Mouse (Mus musculus) embryonic fibroblast, embryonic 13.5 days (primary cell): ENCODE measurements around the gene Ndufs8.

Source experiments
- CTCF ChIP-seq: IDR thresholded peaks from 2 replicates; pipeline ENCODE4 v1.5.1; 2011; ENCODE audit warnings: mild to moderate bottlenecking, control low read depth, low read length, moderate library complexity, borderline replicate concordance; ENCODE audit not compliant: insufficient read depth
- POLR2A ChIP-seq: IDR thresholded peaks from 2 replicates; pipeline ENCODE4 v1.6.1; 2011; ENCODE audit warnings: low read depth, mild to moderate bottlenecking, control low read depth, low read length, moderate library complexity

DNA sequence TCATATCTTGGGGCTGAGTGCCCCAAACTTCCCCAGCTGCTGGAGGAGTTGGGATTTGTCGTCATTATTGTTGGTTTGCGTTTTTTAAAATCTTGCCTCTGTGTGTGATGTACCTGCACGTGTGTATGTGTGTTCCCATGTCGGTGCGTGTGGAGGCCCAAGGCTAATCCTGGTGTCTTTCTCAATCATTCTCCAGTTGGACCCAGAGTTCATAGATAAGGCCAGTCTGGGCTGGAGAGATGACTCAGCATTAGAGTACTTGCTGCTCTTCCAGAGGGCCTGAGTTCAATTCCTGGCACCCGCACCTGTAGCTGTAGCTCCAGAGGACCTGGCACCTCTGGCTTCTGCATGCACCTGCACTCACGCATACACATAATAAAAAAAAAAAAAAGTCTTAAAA lies 12.3 kb upstream of the Ndufs8 start:
- TF ChIP-seq POLR2A = no peak
- no peak for TF ChIP-seq CTCF
